Mouse (Mus musculus) layer of hippocampus, adult 11-12 months (tissue): ENCODE results near the gene S100a2.

Source experiments
- DNase-seq: peaks from one replicate; pipeline ENCODE4 v3.0.0; 2022; ENCODE audit warnings: low spot score

Gene S100a2

DNA sequence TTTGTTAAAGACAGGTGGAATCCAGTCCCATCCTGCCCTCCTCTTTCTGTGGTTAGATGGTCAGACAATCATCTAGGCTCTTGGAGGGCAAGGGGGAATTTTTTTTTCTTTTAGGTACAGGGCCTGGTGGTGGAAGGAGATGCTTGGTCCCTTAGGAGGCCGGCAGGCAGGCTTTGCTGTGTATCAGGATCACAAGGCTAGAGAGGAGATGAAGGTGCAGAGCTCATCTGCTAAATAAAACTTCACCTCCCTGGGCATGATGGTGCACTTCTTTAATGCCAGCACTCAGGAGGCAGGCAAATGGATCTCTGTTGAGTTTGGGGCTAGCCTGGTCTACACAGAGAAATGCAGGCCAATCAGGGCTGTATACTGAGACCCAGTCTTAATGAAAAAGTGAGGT lies 25.9 kb downstream of the S100a2 start:
- DNase-seq: no peak

GRCm38 (mm10) chr3:90617586-90617985 lies 27.5 kb downstream of the S100a2 start:
- no peak for DNase-seq

GRCm38 (mm10) chr3:90621552-90621951 lies 31.5 kb downstream of the S100a2 start:
- no peak for DNase-seq

- DNase-seq: peak; percentile 58
Observed at GRCm38 (mm10) chr3:90623435-90624071, 33.5 kb downstream of the S100a2 start.

- DNase-seq: no peak
Observed at GRCm38 (mm10) chr3:90625496-90625895, 35.4 kb downstream of the S100a2 start.

DNA sequence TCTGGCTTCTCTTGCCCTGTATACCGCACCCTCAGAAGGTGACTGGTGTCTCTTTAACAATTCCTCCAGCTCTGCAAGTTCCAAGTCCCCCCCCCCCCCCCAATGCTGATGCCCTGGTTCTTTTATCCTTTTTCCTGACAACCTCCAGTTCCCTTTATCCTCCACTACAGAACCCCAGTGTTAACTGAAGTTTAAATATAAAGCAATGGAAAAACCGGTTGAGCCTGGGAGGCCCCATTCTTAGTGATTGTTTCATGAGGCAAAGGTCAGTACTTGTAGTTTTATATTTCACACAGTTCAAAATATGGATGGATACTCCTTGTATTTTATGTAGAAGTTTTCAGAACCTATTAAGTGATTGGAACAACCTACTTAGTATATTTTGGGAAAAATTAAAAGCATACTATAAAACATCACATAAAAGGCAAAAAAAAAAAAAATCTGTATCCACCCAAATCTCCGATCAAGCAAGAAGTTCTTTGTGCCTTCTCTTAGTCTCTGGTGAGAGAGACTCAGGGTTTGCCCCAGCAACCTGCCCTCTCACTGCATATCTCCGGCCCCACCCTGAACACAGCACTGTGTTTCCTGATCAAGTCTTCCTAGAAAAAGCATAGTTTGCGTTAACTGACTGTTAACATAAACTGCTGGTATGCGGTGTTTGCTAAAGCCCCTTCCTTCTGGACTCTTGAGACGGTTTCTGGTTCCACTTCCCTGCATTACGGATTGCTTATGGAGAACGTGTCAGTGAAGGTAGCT lies 36.4 kb downstream of the S100a2 start:
- DNase-seq: no peak

GRCm38 (mm10) chr3:90627366-90627765 lies 37.3 kb downstream of the S100a2 start:
- no peak for DNase-seq

GRCm38 (mm10) chr3:90627807-90628206 lies 37.8 kb downstream of the S100a2 start:
- no peak for DNase-seq

GRCm38 (mm10) chr3:90629298-90629697 lies 39.3 kb downstream of the S100a2 start:
- DNase-seq: no peak

GRCm38 (mm10) chr3:90631984-90632383 lies 41.9 kb downstream of the S100a2 start:
- no peak for DNase-seq

DNA sequence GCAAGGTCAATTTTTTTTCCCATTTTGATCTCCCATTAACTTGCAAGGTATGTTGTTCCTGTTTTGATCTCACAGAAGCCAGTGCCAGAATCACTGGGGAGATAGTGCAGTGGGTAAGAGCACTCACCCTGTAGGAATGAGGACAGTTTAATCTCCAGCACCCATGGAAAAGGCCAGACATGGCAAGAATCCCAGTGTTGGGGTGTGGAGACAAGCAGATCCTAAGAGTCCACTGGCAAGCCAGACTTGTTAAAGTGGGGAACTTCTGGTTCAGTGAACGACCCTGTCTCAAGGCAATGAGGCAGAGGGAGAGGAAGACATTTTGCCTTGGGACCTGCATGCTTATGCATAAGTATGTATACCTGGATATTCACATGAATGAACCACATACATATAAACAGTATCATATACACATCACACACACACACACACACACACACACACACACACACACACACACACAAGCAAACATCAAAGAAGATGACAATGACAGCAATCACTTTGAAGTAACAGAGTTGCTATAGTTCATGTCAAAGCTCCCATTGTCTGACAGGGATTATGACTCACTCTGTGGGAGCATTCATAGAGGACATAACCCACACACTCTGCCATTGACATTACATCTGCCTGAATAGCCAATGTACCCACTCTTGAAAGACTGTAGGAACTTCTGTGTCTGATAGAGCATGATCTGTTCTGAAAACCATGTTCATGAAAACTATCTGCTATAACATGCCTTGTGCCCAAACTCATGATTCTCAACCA lies 48.6 kb downstream of the S100a2 start:
- no peak for DNase-seq

GRCm38 (mm10) chr3:90639511-90640154 lies 49.6 kb downstream of the S100a2 start:
- DNase-seq: no peak

DNA sequence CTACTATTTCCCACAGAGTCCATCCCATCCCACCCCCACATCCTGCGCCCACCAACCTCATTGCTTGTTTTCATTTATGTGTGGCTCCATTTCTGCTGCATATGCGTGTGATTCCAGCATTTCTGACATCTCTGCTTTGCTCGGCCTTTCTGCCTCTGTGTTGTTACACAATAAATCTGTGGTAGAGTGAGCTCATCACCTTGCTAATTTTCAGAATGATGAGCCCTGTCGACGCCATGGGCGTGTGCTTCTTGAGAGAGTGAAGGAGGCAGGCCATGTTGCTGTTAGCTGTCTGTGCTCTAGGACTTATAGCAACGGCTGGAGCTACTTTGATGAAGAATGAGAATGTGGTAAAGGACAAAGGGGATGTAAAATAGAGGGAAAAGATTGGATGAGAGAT lies 50.9 kb downstream of the S100a2 start:
- no peak for DNase-seq
